13 mouse cellular contexts compared by ENCODE assay signal in genomic region chr13:54345885-54346647, GRCm38 (mm10). TPM values are rescaled to one million over a fixed set of nuclear protein-coding genes. Genes with fewer than 3 reads are reported as not detected.
DNase-seq lines count a peak whose midpoint lies in the region; ATAC-seq and TF ChIP-seq lines count a peak whose summit lies in the region.
"Had no signal": no experiment of that assay in that cellular context is flagged by ENCODE, and none has a peak within 500 bp of the region (broad histone marks: within the 10 kb centered on the region; RNA-seq: fewer than 3 reads in every experiment).

No protein-coding gene starts in this region.

- DNase-seq in gastrocnemius, postnatal 14 days: peak; percentile 29
- no peak for DNase-seq in gastrocnemius, adult 8-10 months (ENCODE audit: low spot score in 2 of 2)
- peak; percentile 65 to 69 for DNase-seq in cerebellum, postnatal 14 days
- no peak for DNase-seq in hindbrain, embryonic 10.5 days (ENCODE audit: low spot score)
- peak; percentile 61 for DNase-seq in midbrain, embryonic 14.5 days
- no peak for DNase-seq in heart, embryonic 10.5 days (ENCODE audit: low spot score)
- DNase-seq in liver, postnatal 0 days: no peak
- DNase-seq in ovary, postnatal 36 days (ENCODE audit: low spot score): no peak
- DNase-seq: adrenal gland, postnatal 14 days; layer of hippocampus, adult 9-11 months had no signal

- no peak for TF ChIP-seq EP300 in liver, postnatal 0 days (IDR thresholded peaks at IDR 0.05; ENCODE audit: low read depth)

- no peak overlapping the region for H3K9ac ChIP-seq in midbrain, embryonic 14.5 days (replicated peaks; ENCODE audit: low read length)
- no peak overlapping the region for H3K9ac ChIP-seq in liver, postnatal 0 days (replicated peaks)
- H3K9ac ChIP-seq: liver, embryonic 14.5 days had no signal

- H3K4me3 ChIP-seq in hindbrain, embryonic 10.5 days: no peak overlapping the region
- H3K4me3 ChIP-seq in midbrain, embryonic 14.5 days (replicated peaks; ENCODE audit: low read depth, low read length): no peak overlapping the region
- no peak overlapping the region for H3K4me3 ChIP-seq in heart, embryonic 10.5 days
- no peak overlapping the region for H3K4me3 ChIP-seq in liver, postnatal 0 days (ENCODE audit: low read depth, low read length)

- H3K4me1 ChIP-seq in hindbrain, embryonic 10.5 days (replicated peaks): peaks cover 20% of the 10 kb centered on the region
- H3K4me1 ChIP-seq in midbrain, embryonic 14.5 days (ENCODE audit: control insufficient read depth, insufficient read depth, low read length): no peaks in the 10 kb centered on the region
- H3K4me1 ChIP-seq in heart, embryonic 10.5 days: peaks cover 6% of the 10 kb centered on the region; the same call in 1 of the 2 replicates
- H3K4me1 ChIP-seq in liver, postnatal 0 days (ENCODE audit: insufficient read depth): no peaks in the 10 kb centered on the region

- intact Hi-C loops in gastrocnemius, postnatal 14 days (cut with DNase I; ENCODE audit: low total_unique reads): no loop called here

- no peak overlapping the region for H3K4me2 ChIP-seq in midbrain, embryonic 14.5 days (ENCODE audit: low read length)
- H3K4me2 ChIP-seq in liver, postnatal 0 days (ENCODE audit: low read depth, low read length): no peak overlapping the region

- no peak for TF ChIP-seq CTCF in liver, postnatal 0 days (IDR thresholded peaks at IDR 0.05; ENCODE audit: low read depth)

- no peaks in the 10 kb centered on the region for H3K27me3 ChIP-seq in hindbrain, embryonic 10.5 days (ENCODE audit: insufficient read depth, poor library complexity, severe bottlenecking)
- no peaks in the 10 kb centered on the region for H3K27me3 ChIP-seq in midbrain, embryonic 14.5 days (ENCODE audit: control insufficient read depth, insufficient read depth, low read length)
- no peaks in the 10 kb centered on the region; the same call in 1 of the 2 replicates for H3K27me3 ChIP-seq in heart, embryonic 10.5 days (ENCODE audit: insufficient read depth, poor library complexity, severe bottlenecking)
- no peaks in the 10 kb centered on the region for H3K27me3 ChIP-seq in liver, postnatal 0 days (ENCODE audit: insufficient read depth, low read length)
- H3K27me3 ChIP-seq: Patski had no signal

- ATAC-seq in midbrain, embryonic 14.5 days (ENCODE audit: low FRiP score, low TSS enrichment): peak; percentile 83
- ATAC-seq in liver, postnatal 0 days: no peak
- ATAC-seq: intestine, embryonic 16.5 days; Patski had no signal

- no peaks in the 10 kb centered on the region for H3K36me3 ChIP-seq in hindbrain, embryonic 10.5 days
- H3K36me3 ChIP-seq in midbrain, embryonic 14.5 days (ENCODE audit: control insufficient read depth, insufficient read depth, low read length): no peaks in the 10 kb centered on the region
- no peaks in the 10 kb centered on the region for H3K36me3 ChIP-seq in heart, embryonic 10.5 days
- H3K36me3 ChIP-seq in liver, postnatal 0 days (replicated peaks; ENCODE audit: insufficient read depth, low read length): no peaks in the 10 kb centered on the region

- peak overlapping the region; percentile 62; the same call in 1 of the 2 replicates for H3K27ac ChIP-seq in hindbrain, embryonic 10.5 days
- peak overlapping the region; percentile 57 for H3K27ac ChIP-seq in midbrain, embryonic 14.5 days (replicated peaks; ENCODE audit: low read depth, low read length)
- no peak overlapping the region for H3K27ac ChIP-seq in heart, embryonic 10.5 days
- no peak overlapping the region for H3K27ac ChIP-seq in liver, postnatal 0 days (ENCODE audit: low read depth)
- H3K27ac ChIP-seq: liver, embryonic 14.5 days had no signal

- 0 out of 2 replicates have a peak, but pooled peaks cover 6% of the 10 kb centered on the region for H3K9me3 ChIP-seq in hindbrain, embryonic 10.5 days
- H3K9me3 ChIP-seq in midbrain, embryonic 14.5 days (ENCODE audit: control insufficient read depth, low read length): no peaks in the 10 kb centered on the region
- H3K9me3 ChIP-seq in heart, embryonic 10.5 days: no peaks in the 10 kb centered on the region
- H3K9me3 ChIP-seq in liver, postnatal 0 days (ENCODE audit: low read length): no peaks in the 10 kb centered on the region

- WGBS in hindbrain, embryonic 10.5 days: 72% methylated on average over 15 of the region's 15 CpGs
- 33% methylated on average over 15 of the region's 15 CpGs for WGBS in midbrain, embryonic 14.5 days
- 86% methylated on average over 15 of the region's 15 CpGs for WGBS in heart, embryonic 10.5 days
- 76% methylated on average over 15 of the region's 15 CpGs for WGBS in liver, postnatal 0 days (ENCODE audit: insufficient replicate concordance)

RNA-seq across cellular contexts. Expression of gene Cplx2, which starts 25.1 kb away (rescaled TPM):
- 1 to 10 TPM; 3.7 to 5.1 TPM for total RNA-seq in gastrocnemius, postnatal 14 days (2021)
- total RNA-seq in gastrocnemius, adult 8-10 months (2022): under 1 TPM; 0.51 to 0.72 (median 0.65) TPM
- 6.7 and 10.2 TPM in 2 replicates for polyA plus RNA-seq in hindbrain, embryonic 10.5 days (2016; fragmentation: Nextera tagmentation; extraction: Ambion mirVana)
- 39.4 and 41.9 TPM in 2 replicates for polyA plus RNA-seq in midbrain, embryonic 14.5 days (2014; fragmentation: Nextera tagmentation; extraction: Ambion mirVana)
- polyA plus RNA-seq in heart, embryonic 10.5 days (2016; fragmentation: Nextera tagmentation; extraction: Ambion mirVana): 2.5 and 3.0 TPM in 2 replicates
- polyA plus RNA-seq in liver, postnatal 0 days (2015; fragmentation: Nextera tagmentation; extraction: Ambion mirVana): 0.89 and 0.97 TPM in 2 replicates

Comparison
In these comparisons a context has a peak if more than half of its experiments do, and no peak if none do; other contexts are left out.
1. DNase-seq: peak in gastrocnemius, postnatal 14 days (single experiment), cerebellum, postnatal 14 days (2 of 2) and midbrain, embryonic 14.5 days (single experiment); none in gastrocnemius, adult 8-10 months (0 of 2), hindbrain, embryonic 10.5 days (single experiment), heart, embryonic 10.5 days (single experiment), liver, postnatal 0 days (single experiment) and ovary, postnatal 36 days (single experiment).
2. H3K27ac ChIP-seq: peak in hindbrain, embryonic 10.5 days (single experiment) and midbrain, embryonic 14.5 days (single experiment); none in heart, embryonic 10.5 days (single experiment) and liver, postnatal 0 days (single experiment).